Mouse (Mus musculus) brain, embryonic 14.5 days (tissue): ENCODE measurements around the gene Ncoa6.

Experiments used
- CTCF ChIP-seq: fragments of 200-500 bp; IDR thresholded peaks from 2 replicates; pipeline ENCODE4 v1.5.1; 2012; ENCODE audit warnings: inconsistent platforms, mild to moderate bottlenecking, moderate library complexity, borderline replicate concordance; ENCODE audit not compliant: insufficient read depth, insufficient read length; ENCODE audit errors: extremely low read depth
- POLR2A ChIP-seq: fragments of 200-500 bp; IDR thresholded peaks from 2 replicates; pipeline ENCODE4 v1.6.1; 2012; ENCODE audit warnings: mild to moderate bottlenecking, inconsistent platforms, borderline replicate concordance; ENCODE audit not compliant: poor library complexity, insufficient read depth, insufficient read length, severe bottlenecking; ENCODE audit errors: extremely low read depth

GRCm38 (mm10) chr2:155387052-155387451 is 86.6 kb downstream of the Ncoa6 start:
- no peak for TF ChIP-seq CTCF
- no peak for TF ChIP-seq POLR2A
